Mouse (Mus musculus): ENCODE results near the gene Ager. TPM values are rescaled to one million over a fixed set of nuclear protein-coding genes. Genes with fewer than 3 reads are reported as not detected.

The Ager gene
- polyA plus RNA-seq, 1 experiment: 0.22 TPM

- peaks cover 49% of the 10 kb centered on the region for H3K27me3 ChIP-seq (ENCODE audit: control insufficient read depth, insufficient read depth, insufficient read length)
- H3K4me3 ChIP-seq: no peak overlapping the region
- H3ac ChIP-seq (ENCODE audit: control insufficient read depth, insufficient read length): no peak overlapping the region
- TF ChIP-seq E2F4 (IDR thresholded peaks at IDR 0.05; ENCODE audit: insufficient read depth): no peak
- no peak for TF ChIP-seq MAX (IDR thresholded peaks at IDR 0.05; ENCODE audit: low read depth)
- TF ChIP-seq TCF3 (IDR thresholded peaks at IDR 0.05; ENCODE audit: insufficient read length, low read depth): no peak
- TF ChIP-seq MYOD1 (IDR thresholded peaks at IDR 0.05; ENCODE audit: control insufficient read depth in 1 of 3, insufficient read length in 2 of 3, low read depth in 2 of 3): no peak
- no peak for TF ChIP-seq CEBPB (IDR thresholded peaks at IDR 0.05; ENCODE audit: insufficient read depth, poor library complexity, severe bottlenecking)
- TF ChIP-seq SRF (IDR thresholded peaks at IDR 0.05; ENCODE audit: control insufficient read depth, insufficient read length, low read depth): no peak
- no peak for TF ChIP-seq POLR2A (IDR thresholded peaks at IDR 0.05; ENCODE audit: insufficient read length, low read depth)
- no peak for TF ChIP-seq TCF12 (IDR thresholded peaks at IDR 0.05; ENCODE audit: insufficient read depth, poor library complexity, severe bottlenecking)
- TF ChIP-seq USF1 (IDR thresholded peaks at IDR 0.05; ENCODE audit: low read depth): no peak
- no peak for TF ChIP-seq POLR2AphosphoS2 (IDR thresholded peaks at IDR 0.05; ENCODE audit: insufficient read length, low read depth)
- no peak for TF ChIP-seq REST (IDR thresholded peaks at IDR 0.05; ENCODE audit: insufficient read depth, insufficient read length)
- TF ChIP-seq MYOG (IDR thresholded peaks at IDR 0.05; ENCODE audit: control insufficient read depth in 1 of 3, insufficient read depth in 1 of 3, insufficient read length in 2 of 3, low read depth in 2 of 3): no peak
- H3K4me2 ChIP-seq (ENCODE audit: low read depth): no peak overlapping the region
- H3K79me2 ChIP-seq (ENCODE audit: control insufficient read depth, insufficient read depth): no peaks in the 10 kb centered on the region
- H3K36me3 ChIP-seq (ENCODE audit: control insufficient read depth, insufficient read depth): no peaks in the 10 kb centered on the region
Observed at GRCm38 (mm10) chr17:34559116-34559515, 38.5 kb upstream of the Ager start.

- Histone ChIP-seq H3K27me3 (ENCODE audit: control insufficient read depth, insufficient read depth, insufficient read length) (peaks cover 57% of the 10 kb centered on the region), H3K79me2 (ENCODE audit: control insufficient read depth, insufficient read depth) (no peaks in the 10 kb centered on the region), H3K4me3 (no peak overlapping the region), H3K36me3 (ENCODE audit: control insufficient read depth, insufficient read depth) (no peaks in the 10 kb centered on the region), H3K4me2 (ENCODE audit: low read depth) (no peak overlapping the region), H3ac (ENCODE audit: control insufficient read depth, insufficient read length) (no peak overlapping the region)
- TF ChIP-seq TCF3 (IDR thresholded peaks at IDR 0.05; ENCODE audit: insufficient read length, low read depth) (no peak), E2F4 (IDR thresholded peaks at IDR 0.05; ENCODE audit: insufficient read depth) (no peak), MYOG (IDR thresholded peaks at IDR 0.05; ENCODE audit: control insufficient read depth in 1 of 3, insufficient read depth in 1 of 3, insufficient read length in 2 of 3, low read depth in 2 of 3) (no peak), TCF12 (IDR thresholded peaks at IDR 0.05; ENCODE audit: insufficient read depth, poor library complexity, severe bottlenecking) (no peak), USF1 (IDR thresholded peaks at IDR 0.05; ENCODE audit: low read depth) (no peak)
Observed at GRCm38 (mm10) chr17:34559895-34560294, 37.8 kb upstream of the Ager start.

- H3K4me3 ChIP-seq: no peak overlapping the region
- H3ac ChIP-seq (ENCODE audit: control insufficient read depth, insufficient read length): no peak overlapping the region
- H3K27me3 ChIP-seq (ENCODE audit: control insufficient read depth, insufficient read depth, insufficient read length): peaks cover 62% of the 10 kb centered on the region
- no peaks in the 10 kb centered on the region for H3K36me3 ChIP-seq (ENCODE audit: control insufficient read depth, insufficient read depth)
- TF ChIP-seq E2F4 (IDR thresholded peaks at IDR 0.05; ENCODE audit: insufficient read depth) (no peak), POLR2AphosphoS2 (IDR thresholded peaks at IDR 0.05; ENCODE audit: insufficient read length, low read depth) (no peak), REST (IDR thresholded peaks at IDR 0.05; ENCODE audit: insufficient read depth, insufficient read length) (no peak), TCF3 (IDR thresholded peaks at IDR 0.05; ENCODE audit: insufficient read length, low read depth) (no peak), MYOG (IDR thresholded peaks at IDR 0.05; ENCODE audit: control insufficient read depth in 1 of 3, insufficient read depth in 1 of 3, insufficient read length in 2 of 3, low read depth in 2 of 3) (no peak), TCF12 (IDR thresholded peaks at IDR 0.05; ENCODE audit: insufficient read depth, poor library complexity, severe bottlenecking) (no peak), CEBPB (IDR thresholded peaks at IDR 0.05; ENCODE audit: insufficient read depth, poor library complexity, severe bottlenecking) (no peak), USF1 (IDR thresholded peaks at IDR 0.05; ENCODE audit: low read depth) (no peak)
- H3K4me2 ChIP-seq (ENCODE audit: low read depth): no peak overlapping the region
- H3K79me2 ChIP-seq (ENCODE audit: control insufficient read depth, insufficient read depth): no peaks in the 10 kb centered on the region
Observed at GRCm38 (mm10) chr17:34560438-34560837, 37.2 kb upstream of the Ager start.

GRCm38 (mm10) chr17:34561200-34561599 is 36.5 kb upstream of the Ager start:
- no peaks in the 10 kb centered on the region for H3K79me2 ChIP-seq (ENCODE audit: control insufficient read depth, insufficient read depth)
- TF ChIP-seq E2F4 (IDR thresholded peaks at IDR 0.05; ENCODE audit: insufficient read depth): no peak
- TF ChIP-seq POLR2AphosphoS2 (IDR thresholded peaks at IDR 0.05; ENCODE audit: insufficient read length, low read depth): no peak
- no peak for TF ChIP-seq CEBPB (IDR thresholded peaks at IDR 0.05; ENCODE audit: insufficient read depth, poor library complexity, severe bottlenecking)
- no peak for TF ChIP-seq USF1 (IDR thresholded peaks at IDR 0.05; ENCODE audit: low read depth)
- TF ChIP-seq SRF (IDR thresholded peaks at IDR 0.05; ENCODE audit: control insufficient read depth, insufficient read length, low read depth): no peak
- TF ChIP-seq MYOD1 (IDR thresholded peaks at IDR 0.05; ENCODE audit: control insufficient read depth in 1 of 3, insufficient read length in 2 of 3, low read depth in 2 of 3): no peak
- TF ChIP-seq TCF12 (IDR thresholded peaks at IDR 0.05; ENCODE audit: insufficient read depth, poor library complexity, severe bottlenecking): no peak
- no peak for TF ChIP-seq MAX (IDR thresholded peaks at IDR 0.05; ENCODE audit: low read depth)
- no peak for TF ChIP-seq TCF3 (IDR thresholded peaks at IDR 0.05; ENCODE audit: insufficient read length, low read depth)
- no peak for TF ChIP-seq MYOG (IDR thresholded peaks at IDR 0.05; ENCODE audit: control insufficient read depth in 1 of 3, insufficient read depth in 1 of 3, insufficient read length in 2 of 3, low read depth in 2 of 3)
- no peak for TF ChIP-seq REST (IDR thresholded peaks at IDR 0.05; ENCODE audit: insufficient read depth, insufficient read length)
- no peak for TF ChIP-seq POLR2A (IDR thresholded peaks at IDR 0.05; ENCODE audit: insufficient read length, low read depth)
- peaks cover 69% of the 10 kb centered on the region for H3K27me3 ChIP-seq (ENCODE audit: control insufficient read depth, insufficient read depth, insufficient read length)
- H3ac ChIP-seq (ENCODE audit: control insufficient read depth, insufficient read length): no peak overlapping the region
- H3K4me2 ChIP-seq (ENCODE audit: low read depth): no peak overlapping the region
- H3K4me3 ChIP-seq: no peak overlapping the region
- no peaks in the 10 kb centered on the region for H3K36me3 ChIP-seq (ENCODE audit: control insufficient read depth, insufficient read depth)

GRCm38 (mm10) chr17:34562595-34562994 is 35.1 kb upstream of the Ager start:
- H3K27me3 ChIP-seq (ENCODE audit: control insufficient read depth, insufficient read depth, insufficient read length): peaks cover 71% of the 10 kb centered on the region
- TF ChIP-seq CEBPB (IDR thresholded peaks at IDR 0.05; ENCODE audit: insufficient read depth, poor library complexity, severe bottlenecking): no peak
- no peak for TF ChIP-seq MYOG (IDR thresholded peaks at IDR 0.05; ENCODE audit: control insufficient read depth in 1 of 3, insufficient read depth in 1 of 3, insufficient read length in 2 of 3, low read depth in 2 of 3)
- H3K36me3 ChIP-seq (ENCODE audit: control insufficient read depth, insufficient read depth): no peaks in the 10 kb centered on the region
- H3K4me3 ChIP-seq: no peak overlapping the region
- H3K4me2 ChIP-seq (ENCODE audit: low read depth): no peak overlapping the region
- no peak overlapping the region for H3ac ChIP-seq (ENCODE audit: control insufficient read depth, insufficient read length)
- H3K79me2 ChIP-seq (ENCODE audit: control insufficient read depth, insufficient read depth): no peaks in the 10 kb centered on the region
